Mouse (Mus musculus) intestine, embryonic 16.5 days (tissue): ENCODE results near the gene Gpat3. TPM values are rescaled to one million over a fixed set of nuclear protein-coding genes. Genes with fewer than 3 reads are reported as not detected.

Source experiments
- ATAC-seq: fragments of 200-750 bp; cut with Nextera tagmentation; 2 replicates; pipeline ENCODE4 v1.8.0; 2017; ENCODE audit warnings: moderate TSS enrichment, moderate library complexity
- H3K27ac ChIP-seq: fragments of 300-500 bp; sonication (generic); 2 replicates; pipeline ENCODE4 v1.5.1; 2014; ENCODE audit warnings: mild to moderate bottlenecking, low read length
- H3K27me3 ChIP-seq: fragments of 300-500 bp; sonication (generic); replicated peaks from 2 replicates; pipeline ENCODE4 v1.6.1; 2014; ENCODE audit warnings: low read length, control low read depth, mixed read lengths; ENCODE audit not compliant: control insufficient read depth, insufficient read depth
- H3K36me3 ChIP-seq: fragments of 300-500 bp; sonication (generic); 2 replicates; pipeline ENCODE4 v1.6.1; 2014; ENCODE audit warnings: low read length, control low read depth; ENCODE audit not compliant: control insufficient read depth, insufficient read depth
- H3K4me1 ChIP-seq: fragments of 300-500 bp; sonication (generic); 2 replicates; pipeline ENCODE4 v1.6.1; 2014; ENCODE audit warnings: low read length, control low read depth, mixed read lengths; ENCODE audit not compliant: control insufficient read depth, insufficient read depth
- H3K4me2 ChIP-seq: fragments of 300-500 bp; sonication (generic); 2 replicates; pipeline ENCODE4 v1.6.1; 2014; ENCODE audit warnings: low read depth, low read length, control low read depth
- H3K4me3 ChIP-seq: fragments of 300-500 bp; sonication (generic); 2 replicates; pipeline ENCODE4 v1.5.1; 2014; ENCODE audit warnings: mild to moderate bottlenecking, low read length
- H3K9ac ChIP-seq: fragments of 300-500 bp; sonication (generic); 2 replicates; pipeline ENCODE4 v1.6.1; 2014; ENCODE audit warnings: low read depth, low read length
- H3K9me3 ChIP-seq: fragments of 300-500 bp; sonication (generic); 2 replicates; pipeline ENCODE4 v1.6.1; 2016; ENCODE audit warnings: low read length, control low read depth; ENCODE audit not compliant: control insufficient read depth
- WGBS: fragments of 180-500 bp; shearing (Covaris S2); extraction: QIAGEN DNeasy Blood & Tissue Kit; methylation state at CpG from one replicate; pipeline ENCODE4 v1.1.7; 2014; 5-methylcytosine and 5-hydroxymethylcytosine counted together
- polyA plus RNA-seq: library from polyadenylated mRNA; unstranded; fragments of >200 nt; fragmentation: Nextera tagmentation; extraction: Ambion mirVana; gene quantifications from 2 replicates; pipeline ENCODE4 v1.2.1, GENCODE M21; 2015

Gene Gpat3
- polyA plus RNA-seq, 1 experiment from 2014 or later, result 20.5 TPM

DNA sequence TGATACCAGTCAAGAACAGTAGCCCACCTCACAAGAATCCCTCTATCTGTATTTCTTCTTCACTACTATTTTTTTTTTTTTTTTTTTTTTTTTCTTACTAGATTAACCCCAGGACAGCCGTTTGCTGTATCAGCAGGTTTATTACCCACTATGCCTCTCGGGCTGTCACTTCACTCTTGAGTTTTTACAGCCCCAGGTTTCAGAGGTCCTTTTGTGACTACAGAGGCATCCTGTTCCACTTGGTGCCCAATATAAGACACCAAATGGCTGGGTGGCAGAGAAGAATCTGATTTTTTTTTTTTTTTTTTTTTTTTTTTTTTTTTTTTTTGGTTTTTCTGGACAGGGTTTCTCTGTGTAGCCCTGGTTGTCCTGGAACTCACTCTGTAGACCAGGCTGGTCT is 1.6 kb downstream of the Gpat3 start:
- Histone ChIP-seq H3K36me3 (no peaks in the 10 kb centered on the region), H3K4me2 (peak overlapping the region; percentile 94), H3K9me3 (no peaks in the 10 kb centered on the region), H3K27ac (no peak overlapping the region), H3K4me1 (peaks cover 9% of the 10 kb centered on the region), H3K9ac (peak overlapping the region; percentile 82; the same call in 1 of the 2 replicates), H3K27me3 (0 out of 2 replicates have a peak, but pooled peaks cover 4% of the 10 kb centered on the region), H3K4me3 (peak overlapping the region; percentile 72)
- peak; percentile 27 for ATAC-seq
- WGBS, result 2% methylated on average over 2 of the region's 2 CpGs

DNA sequence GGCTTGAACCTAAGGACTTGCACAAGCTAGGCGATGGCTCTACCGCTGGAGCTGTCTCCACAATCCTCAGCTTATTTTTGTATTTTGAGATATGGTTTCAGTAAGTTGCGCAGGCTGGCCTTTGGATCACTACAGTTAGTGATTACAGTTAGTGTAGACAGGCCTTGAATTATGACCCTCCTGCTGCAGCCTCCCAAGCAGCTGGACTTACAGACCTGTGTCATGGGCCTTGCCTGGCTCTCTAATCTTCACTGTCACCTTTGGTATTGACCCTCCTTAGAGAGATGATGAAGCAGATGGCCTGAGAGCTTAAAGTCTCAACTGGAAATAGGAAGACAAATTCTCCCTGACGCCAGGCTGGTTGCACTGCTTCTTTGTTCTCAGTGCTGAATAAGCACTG is 8.4 kb downstream of the Gpat3 start:
- 69% methylated on average over 4 of the region's 4 CpGs for WGBS
- Histone ChIP-seq H3K9ac (no peak overlapping the region), H3K27me3 (no peaks in the 10 kb centered on the region), H3K4me3 (no peak overlapping the region), H3K4me2 (no peak overlapping the region), H3K9me3 (no peaks in the 10 kb centered on the region), H3K27ac (no peak overlapping the region), H3K4me1 (no peaks in the 10 kb centered on the region), H3K36me3 (no peaks in the 10 kb centered on the region)
- peak; percentile 85 for ATAC-seq

DNA sequence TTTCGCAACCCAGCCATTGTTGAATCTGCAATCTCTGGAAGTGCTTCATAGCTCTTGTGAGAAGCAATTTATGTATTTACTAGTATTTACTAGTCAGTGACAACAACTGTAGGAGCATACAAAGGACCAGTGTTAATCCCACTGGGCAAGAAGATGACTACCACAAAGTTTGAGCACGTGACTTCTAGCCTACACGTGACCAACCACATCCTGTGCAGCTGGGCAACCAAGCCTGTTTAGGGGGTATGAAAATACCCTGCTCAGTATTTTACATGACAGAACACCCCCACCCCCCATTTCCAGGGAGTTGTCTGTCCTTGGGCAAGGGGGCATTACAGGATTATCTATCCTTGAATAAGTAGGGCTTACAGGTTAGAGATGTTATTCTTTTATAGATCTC is 11.0 kb downstream of the Gpat3 start:
- H3K9me3 ChIP-seq, result no peaks in the 10 kb centered on the region
- H3K4me3 ChIP-seq, result no peak overlapping the region
- ATAC-seq, result no peak
- 87% methylated on average over 3 of the region's 3 CpGs for WGBS
- H3K36me3 ChIP-seq, result no peaks in the 10 kb centered on the region
- no peak overlapping the region for H3K4me2 ChIP-seq
- H3K27ac ChIP-seq, result no peak overlapping the region
- peaks cover 11% of the 10 kb centered on the region for H3K4me1 ChIP-seq
- H3K9ac ChIP-seq, result no peak overlapping the region
- H3K27me3 ChIP-seq, result no peaks in the 10 kb centered on the region

DNA sequence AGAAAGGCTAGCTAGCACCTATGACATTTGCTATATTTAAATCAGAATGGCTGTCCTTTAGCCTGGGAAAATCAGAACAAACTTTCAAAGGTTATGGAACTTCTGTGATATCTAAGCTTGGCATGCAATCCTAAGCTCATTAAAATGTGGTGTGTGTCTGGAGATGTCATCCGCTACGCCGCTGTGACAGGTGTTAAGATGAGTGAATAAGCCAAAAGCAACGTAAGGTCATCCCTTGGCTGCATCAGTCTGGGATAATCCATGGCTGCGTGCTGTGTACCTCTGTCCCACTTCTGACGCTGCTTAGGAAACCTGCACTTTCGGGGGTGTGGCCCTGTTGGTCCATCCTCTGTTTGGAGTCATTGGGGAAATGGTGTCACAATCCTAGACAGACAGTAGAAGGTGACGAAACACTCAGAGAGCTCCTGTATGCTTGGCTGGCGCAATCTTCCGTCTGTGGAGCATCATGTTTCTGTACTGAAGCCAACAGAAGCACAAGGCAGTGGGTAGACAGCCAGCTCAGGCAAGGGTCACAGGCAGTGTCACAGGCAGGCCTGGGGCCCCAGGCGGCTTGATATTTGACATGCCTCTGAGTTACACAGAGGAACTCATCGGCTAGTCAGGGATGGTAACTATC is 15.0 kb downstream of the Gpat3 start:
- Histone ChIP-seq H3K9me3 (no peaks in the 10 kb centered on the region), H3K4me1 (peaks cover 15% of the 10 kb centered on the region), H3K36me3 (no peaks in the 10 kb centered on the region), H3K9ac (no peak overlapping the region), H3K27ac (peak overlapping the region; percentile 76), H3K27me3 (no peaks in the 10 kb centered on the region), H3K4me2 (no peak overlapping the region), H3K4me3 (no peak overlapping the region)
- WGBS, result 65% methylated on average over 12 of the region's 12 CpGs
- peak; percentile 33 for ATAC-seq

DNA sequence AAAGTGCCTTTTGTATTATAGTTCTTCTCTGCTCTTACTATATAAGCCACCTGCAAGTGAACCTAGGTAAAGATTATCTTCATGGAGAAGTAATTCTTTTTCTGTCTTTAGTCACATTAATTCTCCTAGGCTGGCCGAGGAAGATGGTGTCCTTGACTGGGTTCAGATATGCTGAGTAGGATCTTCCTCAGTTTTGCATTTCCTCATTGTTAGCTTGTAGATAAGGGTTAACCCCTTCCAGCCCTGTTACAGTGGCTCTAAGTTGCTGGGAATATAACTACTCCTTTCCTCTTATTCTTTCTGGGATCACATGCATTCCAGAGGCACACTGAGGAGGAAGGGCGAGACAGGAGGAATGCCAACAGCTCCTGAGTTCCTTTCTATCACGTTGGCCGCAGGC is 15.6 kb downstream of the Gpat3 start:
- no peaks in the 10 kb centered on the region for H3K9me3 ChIP-seq
- peak overlapping the region; percentile 76 for H3K27ac ChIP-seq
- ATAC-seq, result peak; percentile 54
- H3K4me1 ChIP-seq, result peaks cover 20% of the 10 kb centered on the region
- WGBS, result 46% methylated on average over 4 of the region's 4 CpGs
- H3K36me3 ChIP-seq, result no peaks in the 10 kb centered on the region
- no peak overlapping the region for H3K4me3 ChIP-seq
- H3K27me3 ChIP-seq, result no peaks in the 10 kb centered on the region
- H3K9ac ChIP-seq, result no peak overlapping the region
- H3K4me2 ChIP-seq, result no peak overlapping the region

DNA sequence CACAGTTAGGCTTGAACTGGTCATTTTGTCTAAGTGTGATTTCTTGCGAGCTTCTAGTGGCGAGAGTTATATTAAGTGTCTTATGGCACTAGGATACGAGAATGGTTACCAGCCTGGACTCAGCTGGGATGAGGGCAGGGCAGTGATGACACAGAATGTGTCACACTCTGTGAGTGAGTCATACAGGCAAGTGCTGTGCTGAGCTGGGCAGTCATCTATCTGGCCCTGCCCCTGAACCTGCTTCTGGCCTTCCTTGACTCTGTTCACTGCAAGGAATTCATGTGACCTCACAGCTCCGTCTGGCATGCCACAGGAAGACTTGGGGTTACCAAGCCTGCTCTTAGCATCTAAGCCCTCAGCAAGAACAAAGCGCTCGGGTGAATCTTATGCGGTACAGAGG is 16.3 kb downstream of the Gpat3 start:
- H3K9me3 ChIP-seq, result no peaks in the 10 kb centered on the region
- peak overlapping the region; percentile 76; the same call in 1 of the 2 replicates for H3K27ac ChIP-seq
- H3K36me3 ChIP-seq, result no peaks in the 10 kb centered on the region
- H3K4me1 ChIP-seq, result peaks cover 20% of the 10 kb centered on the region
- no peaks in the 10 kb centered on the region for H3K27me3 ChIP-seq
- no peak overlapping the region for H3K4me3 ChIP-seq
- 71% methylated on average over 7 of the region's 7 CpGs for WGBS
- peak; percentile 88 for ATAC-seq
- no peak overlapping the region for H3K9ac ChIP-seq
- H3K4me2 ChIP-seq, result no peak overlapping the region

DNA sequence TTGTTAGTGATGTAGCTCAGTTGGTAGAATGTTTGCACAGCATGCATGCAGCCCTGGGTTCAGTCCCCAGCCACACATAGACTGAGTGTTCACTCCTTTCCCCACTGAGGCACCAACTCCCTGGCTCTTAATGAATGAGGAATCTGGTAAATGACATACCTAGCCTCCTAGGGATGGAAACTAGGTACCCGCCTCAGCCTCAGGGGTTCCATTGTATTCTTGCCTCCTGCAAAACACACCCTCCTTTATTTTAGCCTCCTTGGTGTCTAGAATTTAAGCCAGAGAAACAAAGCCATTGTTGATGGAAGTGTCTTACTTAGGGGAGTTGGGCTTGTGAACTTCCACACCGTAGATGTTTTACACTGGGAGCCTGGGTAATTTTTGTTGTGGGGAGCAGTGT is 17.6 kb downstream of the Gpat3 start:
- Histone ChIP-seq H3K36me3 (no peaks in the 10 kb centered on the region), H3K9me3 (no peaks in the 10 kb centered on the region), H3K27me3 (no peaks in the 10 kb centered on the region), H3K9ac (no peak overlapping the region), H3K4me3 (no peak overlapping the region), H3K4me2 (no peak overlapping the region), H3K4me1 (peaks cover 20% of the 10 kb centered on the region), H3K27ac (no peak overlapping the region)
- WGBS, result 79% methylated on average over 2 of the region's 2 CpGs
- ATAC-seq, result no peak

DNA sequence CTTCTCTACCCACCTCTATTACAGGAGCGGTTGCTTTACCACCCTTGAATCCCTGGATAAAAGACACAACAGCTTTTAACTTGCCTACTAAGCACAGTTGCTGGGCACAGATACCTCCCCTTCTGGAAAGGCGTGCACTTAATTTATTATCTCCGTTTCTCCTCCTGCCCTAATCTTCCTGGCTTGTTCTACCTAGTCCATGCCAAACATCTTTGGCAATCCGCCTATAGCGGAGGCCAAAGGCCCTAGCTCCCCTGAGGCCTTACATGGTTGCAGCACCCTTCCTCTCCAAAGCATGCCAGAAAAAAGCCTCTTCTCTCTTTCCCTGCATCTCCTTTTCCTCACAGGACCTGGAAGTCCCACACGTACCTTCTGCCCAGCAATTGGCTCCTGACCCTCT is 18.9 kb downstream of the Gpat3 start:
- WGBS, result 75% methylated on average over 6 of the region's 6 CpGs
- H3K9ac ChIP-seq, result no peak overlapping the region

DNA sequence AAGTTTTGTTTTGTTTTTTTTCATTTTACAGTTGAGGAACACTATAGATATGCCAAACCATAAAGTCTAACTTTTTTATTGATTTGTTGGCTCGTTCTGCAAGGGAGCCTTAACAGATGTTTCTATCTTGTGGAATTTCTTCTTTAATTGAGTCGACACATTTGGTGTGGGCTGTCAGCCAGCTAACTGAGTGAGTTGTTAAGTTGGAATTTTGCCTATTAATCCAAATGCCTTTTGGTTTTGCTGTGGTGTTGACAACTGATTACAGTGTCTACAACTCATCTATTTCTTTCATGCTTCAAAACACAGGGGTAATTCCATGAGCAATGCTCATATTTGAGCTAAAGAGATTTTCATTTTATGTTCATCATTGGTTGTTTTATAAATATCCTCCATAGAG is 20.7 kb downstream of the Gpat3 start:
- Histone ChIP-seq H3K4me1 (peaks cover 19% of the 10 kb centered on the region), H3K4me3 (no peak overlapping the region), H3K4me2 (no peak overlapping the region), H3K9ac (no peak overlapping the region), H3K27me3 (no peaks in the 10 kb centered on the region), H3K9me3 (no peaks in the 10 kb centered on the region), H3K36me3 (no peaks in the 10 kb centered on the region), H3K27ac (no peak overlapping the region)
- 35% methylated on average over 2 of the region's 2 CpGs for WGBS
- ATAC-seq, result no peak

More for the DNA sequence above, 18.9 kb downstream of the Gpat3 start:
- no peak overlapping the region for H3K4me3 ChIP-seq
- no peak overlapping the region for H3K4me2 ChIP-seq
- no peaks in the 10 kb centered on the region for H3K27me3 ChIP-seq
- no peaks in the 10 kb centered on the region for H3K9me3 ChIP-seq
- no peak overlapping the region; the same call in 1 of the 2 replicates for H3K27ac ChIP-seq
- no peaks in the 10 kb centered on the region for H3K36me3 ChIP-seq
- H3K4me1 ChIP-seq, result peaks cover 27% of the 10 kb centered on the region
- ATAC-seq, result peak; percentile 4; the same call in 1 of the 2 replicates
